Mouse (Mus musculus) intestine, embryonic 16.5 days (tissue): Measurements from ENCODE around the gene Eme2. TPM values are rescaled to one million over a fixed set of nuclear protein-coding genes. Genes with fewer than 3 reads are reported as not detected.

ENCODE experiments used
- polyA plus RNA-seq: library from polyadenylated mRNA; unstranded; fragments of >200 nt; fragmentation: Nextera tagmentation; extraction: Ambion mirVana; gene quantifications from 2 replicates; pipeline ENCODE4 v1.2.1, GENCODE M21; 2015

The Eme2 gene
- polyA plus RNA-seq, 1 experiment from 2014 or later = 33.0 TPM

Other genes with a start within 250 kb of the Eme2 start
- 37.5 and 38.6 TPM in 2 replicates for gene Slc9a3r2, start 244.8 kb downstream of the Eme2 start, polyA plus RNA-seq
- gene Npw, start 236.6 kb downstream of the Eme2 start, polyA plus RNA-seq = 0.29 TPM in 1 of 2 replicates, not detected in the other
- gene Zfp598, start 225.4 kb downstream of the Eme2 start, polyA plus RNA-seq = 11.0 and 15.4 TPM in 2 replicates
- gene Syngr3, start 205.1 kb downstream of the Eme2 start, polyA plus RNA-seq = 6.0 and 6.9 TPM in 2 replicates
- 47.3 and 48.5 TPM in 2 replicates for gene Gfer, start 198.9 kb downstream of the Eme2 start, polyA plus RNA-seq
- gene Noxo1, start 198.9 kb downstream of the Eme2 start, polyA plus RNA-seq = 17.7 and 19.0 TPM in 2 replicates
- 63.5 and 68.4 TPM in 2 replicates for gene Tbl3, start 187.4 kb downstream of the Eme2 start, polyA plus RNA-seq
- gene Rnf151, start 177.0 kb downstream of the Eme2 start, polyA plus RNA-seq = 0.15 TPM in 1 of 2 replicates, not detected in the other
- 1,425 and 1,515 TPM in 2 replicates for gene Rps2, start 177.0 kb downstream of the Eme2 start, polyA plus RNA-seq
- 376 and 382 TPM in 2 replicates for gene Ndufb10, start 170.6 kb downstream of the Eme2 start, polyA plus RNA-seq
- not detected in 2 replicates for gene Rpl3l, start 167.3 kb downstream of the Eme2 start, polyA plus RNA-seq
- gene Msrb1, start 158.4 kb downstream of the Eme2 start, polyA plus RNA-seq = 28.8 and 32.8 TPM in 2 replicates
- 0.28 and 0.39 TPM in 2 replicates for gene Hs3st6, start 142.1 kb downstream of the Eme2 start, polyA plus RNA-seq
- gene Meiob, start 90.8 kb downstream of the Eme2 start, polyA plus RNA-seq = not detected in 2 replicates
- gene Hagh, start 54.9 kb downstream of the Eme2 start, polyA plus RNA-seq = 86.5 and 95.5 TPM in 2 replicates
- gene Fahd1, start 44.7 kb downstream of the Eme2 start, polyA plus RNA-seq = 115 and 132 TPM in 2 replicates
- gene Igfals, start 29.1 kb downstream of the Eme2 start, polyA plus RNA-seq = 6.2 and 7.4 TPM in 2 replicates
- gene Nubp2, start 8.7 kb downstream of the Eme2 start, polyA plus RNA-seq = 58.9 and 61.3 TPM in 2 replicates
- gene Spsb3, start 8.4 kb downstream of the Eme2 start, polyA plus RNA-seq = 33.9 and 34.4 TPM in 2 replicates
- gene Mrps34, start within 50 bp of the Eme2 start, polyA plus RNA-seq = 121 and 129 TPM in 2 replicates
- gene Nme3, start 1.4 kb upstream of the Eme2 start, polyA plus RNA-seq = 76.8 and 77.1 TPM in 2 replicates
- gene Mapk8ip3, start 41.9 kb upstream of the Eme2 start, polyA plus RNA-seq = 20.2 and 21.8 TPM in 2 replicates
- gene Jpt2, start 65.6 kb upstream of the Eme2 start, polyA plus RNA-seq = 146 and 163 TPM in 2 replicates
- gene Cramp1l, start 120.7 kb upstream of the Eme2 start, polyA plus RNA-seq = 3.1 and 3.3 TPM in 2 replicates
- 12.7 and 12.9 TPM in 2 replicates for gene Ift140, start 121.0 kb upstream of the Eme2 start, polyA plus RNA-seq
- gene Tmem204, start 188.5 kb upstream of the Eme2 start, polyA plus RNA-seq = 22.2 and 25.8 TPM in 2 replicates
- gene Telo2, start 220.9 kb upstream of the Eme2 start, polyA plus RNA-seq = 32.1 and 32.3 TPM in 2 replicates
- gene Ptx4, start 225.7 kb upstream of the Eme2 start, polyA plus RNA-seq = 0.20 and 0.24 TPM in 2 replicates
- gene Clcn7, start 238.3 kb upstream of the Eme2 start, polyA plus RNA-seq = 21.8 and 23.5 TPM in 2 replicates